Mouse (Mus musculus) embryonic fibroblast, embryonic 13.5 days (primary cell): ENCODE data around the gene Pex5.

Source experiments
- CTCF ChIP-seq: IDR thresholded peaks from 2 replicates; pipeline ENCODE4 v1.5.1; 2011; ENCODE audit warnings: mild to moderate bottlenecking, control low read depth, low read length, moderate library complexity, borderline replicate concordance; ENCODE audit not compliant: insufficient read depth
- POLR2A ChIP-seq: IDR thresholded peaks from 2 replicates; pipeline ENCODE4 v1.6.1; 2011; ENCODE audit warnings: low read depth, mild to moderate bottlenecking, control low read depth, low read length, moderate library complexity

GRCm38 (mm10) chr6:124436245-124436644, 21.4 kb upstream of the Pex5 start:
- TF ChIP-seq CTCF (no peak), POLR2A (no peak)
